Mouse (Mus musculus) testis, adult 2 months (tissue): ENCODE measurements around the gene Ppm1h. TPM values are rescaled to one million over a fixed set of nuclear protein-coding genes. Genes with fewer than 3 reads are reported as not detected.
"Not testable (repeated sequence)": the region's sequence is repeated elsewhere in the genome, so short reads cannot be mapped to it uniquely, and the experiment has no call there.

ENCODE experiments used
- H3K27ac ChIP-seq: fragments of 200-500 bp; 2 replicates; pipeline ENCODE4 v1.5.1; 2012; ENCODE audit warnings: low read depth, low read length; ENCODE audit not compliant: control insufficient read depth, insufficient read depth
- H3K27me3 ChIP-seq: fragments of 200-500 bp; 2 replicates; pipeline ENCODE4 v1.6.1; 2012; ENCODE audit warnings: mild to moderate bottlenecking, low read length, moderate library complexity; ENCODE audit not compliant: control insufficient read depth, insufficient read depth
- H3K36me3 ChIP-seq: fragments of 200-500 bp; 2 replicates; pipeline ENCODE4 v1.6.1; 2012; ENCODE audit warnings: mild to moderate bottlenecking, low read length; ENCODE audit not compliant: control insufficient read depth, insufficient read depth
- H3K4me1 ChIP-seq: fragments of 200-500 bp; 2 replicates; pipeline ENCODE4 v1.6.1; 2012; ENCODE audit warnings: low read length; ENCODE audit not compliant: control insufficient read depth, insufficient read depth
- H3K4me3 ChIP-seq: fragments of 200-500 bp; 2 replicates; pipeline ENCODE4 v1.5.1; 2012; ENCODE audit warnings: low read depth, mild to moderate bottlenecking, low read length, moderate library complexity, mixed read lengths; ENCODE audit not compliant: control insufficient read depth
- CTCF ChIP-seq: fragments of 200-500 bp; IDR thresholded peaks from 2 replicates; pipeline ENCODE4 v1.5.1; 2012; ENCODE audit warnings: low read depth, mild to moderate bottlenecking, inconsistent platforms, low read length, moderate library complexity; ENCODE audit not compliant: control insufficient read depth, insufficient read depth, insufficient replicate concordance
- POLR2A ChIP-seq: fragments of 200-500 bp; IDR thresholded peaks from 2 replicates; pipeline ENCODE4 v1.6.1; 2012; ENCODE audit warnings: low read depth, mild to moderate bottlenecking, inconsistent platforms, low read length, moderate library complexity; ENCODE audit not compliant: control insufficient read depth
- polyA plus RNA-seq: library from polyadenylated mRNA; depleted of rRNA; stranded (reverse); fragments of >200 nt; gene quantifications from 2 replicates; pipeline ENCODE4 v1.2.3, GENCODE M21; 2012

Ppm1h gene
- polyA plus RNA-seq, 1 experiment = 13.5 TPM

DNA sequence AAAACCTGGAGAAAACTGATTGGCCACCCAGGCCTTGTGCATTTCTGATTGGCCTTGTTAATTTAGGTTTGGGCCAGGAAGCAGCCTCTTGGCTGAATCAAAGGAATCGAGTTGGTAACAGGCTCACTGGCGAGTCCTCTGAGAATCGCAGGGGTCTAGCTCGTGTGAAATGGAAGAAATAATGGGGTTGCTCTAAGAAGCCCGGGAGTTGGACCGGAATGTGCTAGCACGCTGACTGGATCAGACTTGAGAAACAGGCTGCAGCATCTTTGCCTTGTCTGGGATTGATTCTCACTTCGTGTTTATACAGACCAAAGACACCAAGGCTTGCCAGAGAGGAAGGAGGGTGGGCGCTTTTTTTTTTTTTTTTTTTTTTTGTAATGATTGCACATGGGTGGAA, 282.9 kb downstream of the Ppm1h start:
- TF ChIP-seq POLR2A = no peak
- no peak for TF ChIP-seq CTCF
- Histone ChIP-seq H3K36me3 (no peaks in the 10 kb centered on the region), H3K4me1 (peaks cover 7% of the 10 kb centered on the region), H3K27me3 (no peaks in the 10 kb centered on the region), H3K4me3 (no peak overlapping the region), H3K27ac (no peak overlapping the region)

DNA sequence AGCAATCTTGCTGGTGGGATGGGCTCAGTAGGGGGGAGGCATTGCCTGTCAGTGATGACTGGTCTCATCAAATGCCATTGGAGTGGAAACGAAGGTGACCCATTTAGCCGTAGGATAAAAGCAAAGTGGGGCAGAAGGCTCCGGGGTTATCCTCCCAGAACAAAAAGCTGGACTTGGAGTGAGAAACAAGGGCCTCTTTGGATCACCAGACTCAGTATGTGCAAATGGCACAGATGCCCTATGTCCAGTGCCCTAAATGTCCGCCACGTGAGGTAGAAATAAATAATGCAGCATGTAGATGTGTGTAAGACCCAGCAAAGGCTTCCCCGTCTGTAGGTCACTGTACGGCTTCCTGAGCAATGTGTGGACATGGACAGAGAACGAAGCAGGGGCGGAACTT, 284.1 kb downstream of the Ppm1h start:
- H3K27me3 ChIP-seq = no peaks in the 10 kb centered on the region
- H3K4me3 ChIP-seq = no peak overlapping the region
- H3K4me1 ChIP-seq = peaks cover 7% of the 10 kb centered on the region
- H3K27ac ChIP-seq = no peak overlapping the region
- H3K36me3 ChIP-seq = no peaks in the 10 kb centered on the region
- TF ChIP-seq CTCF = no peak
- no peak for TF ChIP-seq POLR2A

DNA sequence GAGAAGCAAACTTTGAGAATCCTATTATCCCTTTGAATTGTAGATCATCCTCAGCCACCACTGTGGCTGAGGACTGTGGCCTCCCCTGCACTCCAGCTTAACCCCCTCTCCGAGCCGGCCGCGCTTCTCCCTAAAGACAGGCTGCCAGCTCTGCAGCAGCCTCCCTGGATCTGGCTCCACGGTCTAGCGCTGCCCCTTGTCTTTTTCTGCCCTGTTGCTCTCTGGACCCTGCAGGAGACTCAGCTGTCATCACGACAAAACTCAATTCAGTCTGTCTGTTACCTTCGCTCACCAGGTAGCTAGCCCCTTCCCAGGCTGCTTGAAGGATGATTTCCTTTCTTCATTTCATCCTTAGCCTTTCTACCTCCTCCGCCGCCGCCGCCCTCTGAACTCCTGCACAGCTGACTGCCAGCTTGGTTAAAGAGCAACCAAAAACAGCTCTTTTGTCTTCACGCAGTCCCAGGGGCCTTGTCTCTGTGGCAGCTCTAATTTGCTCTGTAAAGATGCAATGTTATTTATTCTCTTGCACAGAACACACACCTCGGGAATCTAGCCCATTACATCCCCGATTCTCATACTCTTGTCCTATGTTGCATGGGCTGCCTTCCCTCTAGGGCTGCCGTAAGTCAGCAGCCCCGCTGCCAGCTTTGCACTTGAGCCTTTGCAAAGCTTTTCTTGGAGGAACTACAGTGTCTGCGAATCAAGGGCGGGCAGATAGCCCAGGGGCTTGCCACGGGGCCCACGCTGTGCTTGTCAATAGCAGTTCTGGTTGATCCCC, 285.1 kb downstream of the Ppm1h start:
- H3K27me3 ChIP-seq = no peaks in the 10 kb centered on the region
- TF ChIP-seq CTCF (no peak), POLR2A (no peak)
- no peak overlapping the region for H3K27ac ChIP-seq

DNA sequence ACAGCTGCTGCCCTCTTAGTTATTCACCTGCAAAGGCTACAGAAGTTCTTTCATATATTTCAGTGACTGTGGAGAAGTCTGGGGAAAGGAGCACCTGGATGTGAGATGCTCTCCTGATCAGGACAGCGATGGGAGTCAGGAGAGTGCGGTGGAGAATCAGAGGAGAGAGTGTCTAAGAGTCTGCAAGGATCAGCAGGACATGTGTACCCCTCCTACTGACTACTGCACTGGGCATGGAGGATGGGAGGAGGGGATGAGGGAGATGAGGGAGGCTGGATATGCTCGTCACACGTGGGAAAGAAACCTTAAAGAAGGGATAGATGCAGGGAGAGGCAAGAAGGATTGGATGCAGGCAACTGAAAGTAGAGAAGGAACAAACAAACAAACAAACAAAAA, 285.7 kb downstream of the Ppm1h start:
- Histone ChIP-seq H3K36me3 (no peaks in the 10 kb centered on the region), H3K4me1 (peaks cover 7% of the 10 kb centered on the region), H3K27ac (no peak overlapping the region), H3K27me3 (no peaks in the 10 kb centered on the region), H3K4me3 (no peak overlapping the region)
- TF ChIP-seq POLR2A (no peak), CTCF (no peak)

More for the DNA sequence above, 285.1 kb downstream of the Ppm1h start:
- H3K4me3 ChIP-seq = no peak overlapping the region
- H3K36me3 ChIP-seq = no peaks in the 10 kb centered on the region
- H3K4me1 ChIP-seq = peaks cover 7% of the 10 kb centered on the region

DNA sequence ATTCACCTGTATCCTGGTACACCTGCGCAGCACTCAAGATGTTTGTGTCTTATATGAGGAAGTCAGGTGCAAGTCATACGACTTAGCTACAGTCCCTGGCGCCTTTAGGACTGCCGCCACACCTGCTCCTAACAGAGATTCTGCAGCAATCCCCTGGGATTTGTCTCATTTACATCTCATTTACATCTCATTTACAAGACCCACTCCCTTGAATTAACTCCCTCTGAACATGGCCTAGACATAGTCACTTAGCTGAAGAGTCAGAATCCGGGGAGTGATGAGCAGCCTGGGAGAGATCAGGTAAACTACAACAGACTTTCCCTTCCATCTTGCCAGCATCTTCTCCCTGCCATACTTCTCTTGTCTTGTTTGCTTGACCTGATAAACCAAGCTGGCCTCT, 287.1 kb downstream of the Ppm1h start:
- H3K27ac ChIP-seq, H3K4me1 ChIP-seq: not testable (repeated sequence)

DNA sequence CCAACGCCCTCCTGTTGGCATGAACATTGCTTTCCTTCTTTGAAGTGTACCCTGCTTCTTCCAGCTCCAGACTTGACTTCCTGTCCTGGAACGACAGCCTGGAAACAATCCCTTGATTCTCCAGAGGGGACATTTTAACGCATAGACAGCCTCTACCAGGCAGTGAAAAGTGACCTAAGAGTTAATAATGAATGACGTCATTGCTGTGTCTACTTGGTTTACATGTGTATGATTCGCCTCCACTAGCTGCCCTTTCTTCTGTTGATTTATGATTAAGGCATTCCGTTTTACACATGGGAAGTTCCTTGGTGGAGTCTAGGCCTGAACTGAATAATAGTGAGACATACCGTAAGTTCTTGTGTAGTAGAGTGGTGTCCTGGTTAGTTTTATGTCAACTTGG, 287.9 kb downstream of the Ppm1h start:
- no peak overlapping the region for H3K27ac ChIP-seq
- no peaks in the 10 kb centered on the region for H3K27me3 ChIP-seq
- no peaks in the 10 kb centered on the region for H3K36me3 ChIP-seq
- no peak overlapping the region for H3K4me3 ChIP-seq
- TF ChIP-seq POLR2A (no peak), CTCF (no peak)
- H3K4me1 ChIP-seq = peaks cover 3% of the 10 kb centered on the region

More for the DNA sequence above, 287.1 kb downstream of the Ppm1h start:
- not testable (repeated sequence) for H3K36me3 ChIP-seq, H3K4me3 ChIP-seq, H3K27me3 ChIP-seq

DNA sequence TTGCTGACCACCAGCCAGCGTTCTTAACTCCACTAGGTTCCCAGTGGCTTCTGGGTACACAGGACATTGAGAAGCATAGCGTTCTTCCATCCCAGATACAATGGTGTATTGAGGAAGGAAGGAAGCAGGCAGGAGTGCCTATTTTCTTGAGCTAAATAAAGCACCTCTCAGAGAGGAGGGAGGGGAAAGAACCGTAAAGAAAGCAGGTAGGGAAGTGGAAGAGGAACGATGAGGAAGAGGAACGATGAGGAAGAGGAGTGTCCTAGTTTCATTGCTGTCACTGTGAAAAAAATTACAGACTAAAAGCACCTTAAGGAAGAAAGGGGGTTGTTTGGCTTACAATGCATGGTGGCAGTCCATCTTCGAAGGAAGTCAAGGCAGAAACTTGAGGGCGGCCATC, 291.6 kb downstream of the Ppm1h start:
- TF ChIP-seq POLR2A (no peak), CTCF (no peak)
- Histone ChIP-seq H3K27me3 (no peaks in the 10 kb centered on the region), H3K4me1 (peaks cover 3% of the 10 kb centered on the region), H3K36me3 (no peaks in the 10 kb centered on the region), H3K27ac (no peak overlapping the region), H3K4me3 (no peak overlapping the region)

DNA sequence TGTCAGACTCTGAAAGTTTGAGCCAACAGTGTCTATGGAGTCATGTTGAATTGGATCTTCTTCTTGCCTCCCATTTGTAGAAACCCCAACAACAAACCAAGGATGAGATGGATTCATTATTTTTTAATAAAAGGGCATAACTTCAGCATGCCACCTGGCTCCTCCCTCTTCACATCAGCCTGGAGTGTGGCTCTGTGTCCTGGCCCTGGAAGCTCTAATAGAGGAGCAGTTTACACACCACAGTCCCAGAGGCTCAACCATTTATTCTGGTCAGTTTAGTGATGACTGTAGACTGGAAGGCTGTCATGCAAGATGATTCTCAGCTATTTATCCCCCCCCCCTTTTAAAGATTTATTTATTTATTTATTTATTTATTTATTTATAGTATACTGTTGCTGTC, 294.7 kb downstream of the Ppm1h start:
- no peak overlapping the region for H3K4me3 ChIP-seq
- no peaks in the 10 kb centered on the region for H3K27me3 ChIP-seq
- TF ChIP-seq POLR2A = no peak
- no peak for TF ChIP-seq CTCF
- peaks cover 3% of the 10 kb centered on the region for H3K4me1 ChIP-seq
- H3K36me3 ChIP-seq = no peaks in the 10 kb centered on the region
- no peak overlapping the region for H3K27ac ChIP-seq
